10 mouse cellular contexts compared by ENCODE assay signal in the genomic region with DNA sequence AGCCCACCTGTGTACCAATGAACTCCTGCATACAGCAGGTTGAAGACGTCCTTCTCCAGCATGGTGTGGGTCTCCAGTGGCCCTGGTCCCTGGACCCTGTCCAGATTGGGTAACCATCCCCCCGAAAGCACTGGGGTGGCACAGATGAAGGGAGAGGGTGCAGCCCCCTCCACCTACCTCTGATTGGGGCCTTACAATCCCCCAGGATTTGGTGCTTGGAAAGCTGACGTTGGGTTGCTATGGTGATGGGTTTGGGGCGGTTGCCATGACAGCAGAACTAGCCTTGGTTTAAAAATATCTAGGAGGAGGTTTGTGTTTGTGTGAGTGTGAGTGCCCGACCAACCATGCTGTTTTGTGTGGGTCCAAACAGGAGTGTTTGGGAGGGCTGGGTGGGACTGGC. TPM values are rescaled to one million over a fixed set of nuclear protein-coding genes. Genes with fewer than 3 reads are reported as not detected.
DNase-seq lines count a peak whose midpoint lies in the region; ATAC-seq lines count a peak whose summit lies in the region.
"Had no signal": no experiment of that assay in that cellular context is flagged by ENCODE, and none has a peak within 500 bp of the region (broad histone marks: within the 10 kb centered on the region; RNA-seq: fewer than 3 reads in every experiment).

No protein-coding gene starts in this region.

- H3K27me3 ChIP-seq in hindbrain, embryonic 16.5 days (replicated peaks; ENCODE audit: control insufficient read depth, insufficient read depth, low read length) = no peaks in the 10 kb centered on the region
- no peaks in the 10 kb centered on the region; the same call in 1 of the 2 replicates for H3K27me3 ChIP-seq in midbrain, embryonic 11.5 days (ENCODE audit: control insufficient read depth, insufficient read depth, low read length)

- 11% methylated on average over 5 of the region's 5 CpGs for WGBS in hindbrain, embryonic 16.5 days
- WGBS in midbrain, embryonic 11.5 days = 14% methylated on average over 5 of the region's 5 CpGs

- peak; percentile 81 to 82 for DNase-seq in cerebellum, postnatal 10 days
- DNase-seq in cerebellum, adult 8-10 months = no peak
- peak; percentile 91 for DNase-seq in midbrain, embryonic 11.5 days (ENCODE audit: low spot score, missing footprints)
- DNase-seq in right cerebral cortex, postnatal 4 days = peak; percentile 78
- no peak for DNase-seq in kidney, adult 18-20 months
- DNase-seq in kidney, postnatal 10 days = no peak
- DNase-seq in lung, postnatal 10 days = no peak
- DNase-seq: adrenal gland, postnatal 36 days had no signal

- ATAC-seq in hindbrain, embryonic 16.5 days = peak; percentile 5
- ATAC-seq in midbrain, embryonic 11.5 days (ENCODE audit: low FRiP score) = no peak

- peaks cover 41% of the 10 kb centered on the region for H3K4me1 ChIP-seq in hindbrain, embryonic 16.5 days (ENCODE audit: control insufficient read depth, insufficient read depth, low read depth, low read length)
- H3K4me1 ChIP-seq in midbrain, embryonic 11.5 days (ENCODE audit: control insufficient read depth, insufficient read depth, low read length) = peaks cover 52% of the 10 kb centered on the region

- no peak overlapping the region for H3K4me3 ChIP-seq in hindbrain, embryonic 16.5 days (ENCODE audit: low read length)
- H3K4me3 ChIP-seq in midbrain, embryonic 11.5 days (ENCODE audit: low read depth, low read length) = no peak overlapping the region
- H3K4me3 ChIP-seq: limb, embryonic 13.5 days had no signal

- H3K36me3 ChIP-seq in hindbrain, embryonic 16.5 days (ENCODE audit: control insufficient read depth, insufficient read depth, low read length) = no peaks in the 10 kb centered on the region
- H3K36me3 ChIP-seq in midbrain, embryonic 11.5 days (ENCODE audit: control insufficient read depth, insufficient read depth, low read length) = no peaks in the 10 kb centered on the region
- H3K36me3 ChIP-seq: limb, embryonic 13.5 days had no signal

- peak overlapping the region; percentile 43 for H3K4me2 ChIP-seq in hindbrain, embryonic 16.5 days (ENCODE audit: low read length)
- peak overlapping the region; percentile 3; the same call in 1 of the 2 replicates for H3K4me2 ChIP-seq in midbrain, embryonic 11.5 days
- H3K4me2 ChIP-seq: limb, embryonic 13.5 days had no signal

- H3K9ac ChIP-seq in hindbrain, embryonic 16.5 days (ENCODE audit: low read depth, low read length) = no peak overlapping the region
- H3K9ac ChIP-seq in midbrain, embryonic 11.5 days (ENCODE audit: low read length) = no peak overlapping the region
- H3K9ac ChIP-seq: limb, embryonic 13.5 days had no signal

- H3K9me3 ChIP-seq in hindbrain, embryonic 16.5 days (ENCODE audit: control insufficient read depth, low read length) = no peaks in the 10 kb centered on the region
- no peaks in the 10 kb centered on the region for H3K9me3 ChIP-seq in midbrain, embryonic 11.5 days (ENCODE audit: control insufficient read depth, low read length)
- H3K9me3 ChIP-seq: limb, embryonic 13.5 days had no signal

- H3K27ac ChIP-seq in hindbrain, embryonic 16.5 days (ENCODE audit: low read depth, low read length) = peak overlapping the region; percentile 96
- H3K27ac ChIP-seq in midbrain, embryonic 11.5 days (ENCODE audit: low read depth, low read length) = peak overlapping the region; percentile 75
- H3K27ac ChIP-seq: limb, embryonic 13.5 days had no signal

RNA-seq across cellular contexts. Expression of a gene that starts 2.9 kb away (rescaled TPM):
- 10.4 and 12.3 TPM in 2 replicates for polyA plus RNA-seq in hindbrain, embryonic 16.5 days (2015; fragmentation: Nextera tagmentation; extraction: Ambion mirVana)
- polyA plus RNA-seq in midbrain, embryonic 11.5 days (2014; fragmentation: Nextera tagmentation; extraction: Ambion mirVana) = 9.1 and 9.8 TPM in 2 replicates

RNA-seq across cellular contexts. Expression of a gene that starts 12.6 kb away (rescaled TPM):
- polyA plus RNA-seq in hindbrain, embryonic 16.5 days (2015; fragmentation: Nextera tagmentation; extraction: Ambion mirVana) = 29.1 and 35.7 TPM in 2 replicates
- polyA plus RNA-seq in midbrain, embryonic 11.5 days (2014; fragmentation: Nextera tagmentation; extraction: Ambion mirVana) = 23.0 and 28.3 TPM in 2 replicates

RNA-seq across cellular contexts. Expression of a gene that starts 51.7 kb away (rescaled TPM):
- 31.2 and 36.7 TPM in 2 replicates for polyA plus RNA-seq in hindbrain, embryonic 16.5 days (2015; fragmentation: Nextera tagmentation; extraction: Ambion mirVana)
- 2.3 and 2.7 TPM in 2 replicates for polyA plus RNA-seq in midbrain, embryonic 11.5 days (2014; fragmentation: Nextera tagmentation; extraction: Ambion mirVana)

Comparison
In these comparisons a context has a peak if more than half of its experiments do, and no peak if none do; other contexts are left out.
1. DNase-seq: peak in cerebellum, postnatal 10 days (2 of 2), midbrain, embryonic 11.5 days (single experiment) and right cerebral cortex, postnatal 4 days (single experiment); none in cerebellum, adult 8-10 months (single experiment), kidney, adult 18-20 months (single experiment), kidney, postnatal 10 days (single experiment) and lung, postnatal 10 days (single experiment).